Mouse (Mus musculus) limb, embryonic 13.5 days (tissue): ENCODE data around the gene Hs6st1. TPM values are rescaled to one million over a fixed set of nuclear protein-coding genes. Genes with fewer than 3 reads are reported as not detected.

ENCODE experiments used
- ATAC-seq: fragments of 200-750 bp; cut with Nextera tagmentation; 2 replicates; pipeline ENCODE4 v1.8.0; 2017; ENCODE audit warnings: low read depth, moderate number of reproducible peaks, moderate TSS enrichment; ENCODE audit not compliant: low FRiP score
- H3K27ac ChIP-seq: fragments of 300-500 bp; sonication (generic); 2 replicates; pipeline ENCODE4 v1.5.1; 2015; ENCODE audit warnings: inconsistent platforms, mild to moderate bottlenecking, moderate library complexity
- H3K27me3 ChIP-seq: fragments of 300-500 bp; sonication (generic); 2 replicates; pipeline ENCODE4 v1.6.1; 2015; ENCODE audit warnings: mild to moderate bottlenecking, inconsistent platforms
- H3K36me3 ChIP-seq: fragments of 300-500 bp; sonication (generic); 2 replicates; pipeline ENCODE4 v1.6.1; 2015; ENCODE audit warnings: inconsistent platforms, mild to moderate bottlenecking, moderate library complexity
- H3K4me1 ChIP-seq: fragments of 300-500 bp; sonication (generic); 2 replicates; pipeline ENCODE4 v1.6.1; 2015; ENCODE audit warnings: inconsistent platforms
- H3K4me2 ChIP-seq: fragments of 300-500 bp; sonication (generic); replicated peaks from 2 replicates; pipeline ENCODE4 v1.6.1; 2015; ENCODE audit warnings: inconsistent platforms, mild to moderate bottlenecking, moderate library complexity
- H3K4me3 ChIP-seq: fragments of 300-500 bp; sonication (generic); 2 replicates; pipeline ENCODE4 v1.5.1; 2015; ENCODE audit warnings: moderate library complexity, mild to moderate bottlenecking, inconsistent platforms
- H3K9ac ChIP-seq: fragments of 300-500 bp; sonication (generic); 2 replicates; pipeline ENCODE4 v1.6.1; 2015; ENCODE audit warnings: mild to moderate bottlenecking, inconsistent platforms
- H3K9me3 ChIP-seq: fragments of 300-500 bp; sonication (generic); 2 replicates; pipeline ENCODE4 v1.6.1; 2016; ENCODE audit warnings: inconsistent platforms
- WGBS: fragments of 180-500 bp; shearing (Covaris S2); methylation state at CpG from one replicate; pipeline ENCODE4 v1.1.7; 2015; 5-methylcytosine and 5-hydroxymethylcytosine counted together
- polyA plus RNA-seq: library from polyadenylated mRNA; unstranded; fragments of >200 nt; fragmentation: Nextera tagmentation; extraction: Ambion mirVana; gene quantifications from 2 replicates; pipeline ENCODE4 v1.2.1, GENCODE M21; 2015

Hs6st1 gene
- polyA plus RNA-seq, 1 experiment from 2014 or later: 5.0 TPM

DNA sequence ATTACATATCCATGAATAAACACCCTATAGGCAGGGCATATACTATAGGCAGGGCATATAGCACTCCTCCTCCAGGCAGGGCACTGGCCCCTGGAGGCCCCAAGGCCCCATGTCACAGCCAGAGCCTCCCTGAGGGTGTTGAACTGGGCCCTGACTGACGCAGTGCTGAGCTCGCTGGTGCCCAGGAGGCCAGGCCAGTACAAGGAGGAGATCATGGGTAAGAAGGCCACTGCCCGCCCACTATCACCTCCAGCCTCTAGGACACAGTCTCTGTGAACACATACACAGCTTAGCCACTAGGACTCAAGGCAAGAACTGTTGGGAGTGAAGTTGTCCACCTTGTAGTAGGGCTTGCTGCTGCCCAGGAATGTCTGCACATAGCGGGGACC is 22.5 kb downstream of the Hs6st1 start:
- Histone ChIP-seq H3K4me2 (no peak overlapping the region), H3K4me3 (no peak overlapping the region), H3K9ac (no peak overlapping the region), H3K9me3 (no peaks in the 10 kb centered on the region), H3K27me3 (no peaks in the 10 kb centered on the region), H3K36me3 (peaks cover 36% of the 10 kb centered on the region), H3K4me1 (peaks cover 36% of the 10 kb centered on the region), H3K27ac (no peak overlapping the region)
- 90% methylated on average over 4 of the region's 4 CpGs for WGBS
- no peak for ATAC-seq

DNA sequence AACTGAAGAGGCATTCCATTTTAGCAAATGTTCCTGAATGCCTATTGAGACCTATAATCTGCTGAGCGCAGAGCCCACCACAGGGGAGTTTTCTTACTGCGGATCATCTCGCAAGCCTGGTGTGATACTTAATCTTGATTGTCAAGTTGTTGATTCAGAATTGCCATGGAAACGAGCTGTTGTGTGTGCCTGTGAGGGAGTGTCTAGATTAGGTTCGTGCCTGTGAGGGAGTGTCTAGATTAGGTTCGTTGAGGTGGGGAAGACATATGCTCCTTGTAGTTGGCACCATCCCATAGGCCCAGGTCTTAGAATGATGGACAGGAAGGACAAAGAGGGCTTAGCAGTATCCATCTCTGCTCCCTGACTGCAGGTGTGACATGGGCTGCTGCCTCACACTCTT is 23.0 kb downstream of the Hs6st1 start:
- H3K27me3 ChIP-seq: no peaks in the 10 kb centered on the region
- no peak overlapping the region for H3K27ac ChIP-seq
- WGBS: 85% methylated on average over 6 of the region's 6 CpGs
- H3K36me3 ChIP-seq: peaks cover 34% of the 10 kb centered on the region
- peaks cover 36% of the 10 kb centered on the region for H3K4me1 ChIP-seq
- no peaks in the 10 kb centered on the region for H3K9me3 ChIP-seq
- no peak overlapping the region for H3K4me3 ChIP-seq
- no peak overlapping the region for H3K4me2 ChIP-seq
- no peak for ATAC-seq
- no peak overlapping the region for H3K9ac ChIP-seq

- 93% methylated on average over 8 of the region's 8 CpGs for WGBS
- H3K4me3 ChIP-seq: no peak overlapping the region
- no peak overlapping the region for H3K4me2 ChIP-seq
- H3K4me1 ChIP-seq: peaks cover 20% of the 10 kb centered on the region
- no peak overlapping the region for H3K9ac ChIP-seq
- H3K36me3 ChIP-seq: peaks cover 47% of the 10 kb centered on the region
- no peaks in the 10 kb centered on the region for H3K27me3 ChIP-seq
- no peak for ATAC-seq
- no peak overlapping the region for H3K27ac ChIP-seq
- H3K9me3 ChIP-seq: no peaks in the 10 kb centered on the region
These were observed 25.5 kb downstream of the Hs6st1 start for GRCm38 (mm10) chr1:36093741-36094140.

DNA sequence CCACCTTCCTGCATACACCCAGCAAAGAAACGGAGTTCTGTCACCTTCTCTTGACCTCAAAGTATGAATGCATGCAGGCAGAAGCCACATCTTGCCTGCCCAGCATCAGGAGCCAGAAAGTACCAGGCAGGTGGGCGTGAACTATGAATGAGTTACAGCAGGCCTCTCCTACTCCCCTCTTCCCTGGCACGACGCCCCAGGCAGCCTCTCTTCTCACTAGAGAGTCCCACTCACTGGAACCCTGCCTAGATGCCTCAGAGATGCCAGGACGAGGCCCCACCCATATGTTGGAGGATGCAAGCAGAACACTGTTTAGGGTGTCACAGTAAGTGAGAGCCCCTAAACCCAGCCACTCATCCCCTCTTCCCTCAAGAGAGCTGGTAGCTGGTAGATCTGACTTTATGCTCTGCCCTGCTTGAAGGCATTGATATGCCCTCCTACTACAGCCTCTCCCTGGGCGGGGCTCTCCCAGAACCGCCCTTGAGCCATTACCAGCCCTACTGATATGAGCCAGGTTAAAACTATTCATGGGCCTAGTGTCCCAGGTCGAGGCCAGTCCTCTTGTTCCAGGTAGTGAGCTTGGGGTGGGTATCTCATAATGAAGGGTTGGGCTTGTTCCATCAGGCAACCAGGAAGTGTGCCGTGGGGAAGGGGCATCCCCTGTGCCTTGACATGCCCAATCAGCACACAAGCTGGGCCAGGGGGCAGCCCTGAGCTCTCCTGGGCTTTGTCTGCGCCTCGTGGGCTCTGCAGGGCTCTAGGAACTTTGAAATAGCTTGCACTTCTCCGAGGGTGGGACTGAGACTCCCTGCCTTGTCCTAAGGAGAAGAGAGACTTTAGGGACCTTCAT is 27.4 kb downstream of the Hs6st1 start:
- Histone ChIP-seq H3K4me2 (no peak overlapping the region), H3K4me3 (no peak overlapping the region), H3K9ac (no peak overlapping the region), H3K36me3 (peaks cover 61% of the 10 kb centered on the region), H3K27ac (no peak overlapping the region), H3K4me1 (peaks cover 1% of the 10 kb centered on the region; the same call in 1 of the 2 replicates), H3K9me3 (no peaks in the 10 kb centered on the region), H3K27me3 (no peaks in the 10 kb centered on the region)
- WGBS: 82% methylated on average over 12 of the region's 12 CpGs
- ATAC-seq: no peak

- H3K36me3 ChIP-seq: peaks cover 76% of the 10 kb centered on the region
- no peak for ATAC-seq
- WGBS: 93% methylated on average over 4 of the region's 4 CpGs
These were observed 30.2 kb downstream of the Hs6st1 start for GRCm38 (mm10) chr1:36098432-36098831.

DNA sequence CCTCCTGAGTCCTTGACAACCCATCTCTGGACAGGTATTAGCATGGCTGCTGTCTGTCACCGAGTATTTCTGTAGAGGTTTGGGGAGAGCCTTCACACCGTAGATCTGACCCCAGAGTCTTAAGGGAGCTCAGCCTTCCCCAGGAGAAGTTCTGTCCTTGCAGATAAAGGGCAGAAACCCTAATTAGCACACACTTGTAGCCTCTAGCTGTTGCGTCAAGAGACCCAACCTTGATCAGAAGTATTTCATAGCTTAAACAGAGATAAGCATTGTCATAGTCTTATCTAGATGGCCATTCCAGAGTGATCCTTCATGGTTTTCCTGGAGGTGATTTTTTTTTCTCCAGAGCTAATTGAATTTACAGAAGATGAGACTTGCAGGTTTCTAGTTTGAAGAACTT is 32.2 kb downstream of the Hs6st1 start:
- WGBS: 89% methylated on average over 3 of the region's 3 CpGs
- Histone ChIP-seq H3K9me3 (no peaks in the 10 kb centered on the region), H3K4me3 (no peak overlapping the region), H3K27ac (no peak overlapping the region), H3K27me3 (no peaks in the 10 kb centered on the region), H3K4me2 (no peak overlapping the region), H3K4me1 (no peaks in the 10 kb centered on the region), H3K36me3 (peaks cover 77% of the 10 kb centered on the region), H3K9ac (no peak overlapping the region)
- no peak for ATAC-seq

More at GRCm38 (mm10) chr1:36098432-36098831, 30.2 kb downstream of the Hs6st1 start:
- Histone ChIP-seq H3K9me3 (no peaks in the 10 kb centered on the region), H3K27ac (no peak overlapping the region), H3K4me1 (no peaks in the 10 kb centered on the region), H3K9ac (no peak overlapping the region), H3K27me3 (no peaks in the 10 kb centered on the region), H3K4me3 (no peak overlapping the region), H3K4me2 (no peak overlapping the region)

DNA sequence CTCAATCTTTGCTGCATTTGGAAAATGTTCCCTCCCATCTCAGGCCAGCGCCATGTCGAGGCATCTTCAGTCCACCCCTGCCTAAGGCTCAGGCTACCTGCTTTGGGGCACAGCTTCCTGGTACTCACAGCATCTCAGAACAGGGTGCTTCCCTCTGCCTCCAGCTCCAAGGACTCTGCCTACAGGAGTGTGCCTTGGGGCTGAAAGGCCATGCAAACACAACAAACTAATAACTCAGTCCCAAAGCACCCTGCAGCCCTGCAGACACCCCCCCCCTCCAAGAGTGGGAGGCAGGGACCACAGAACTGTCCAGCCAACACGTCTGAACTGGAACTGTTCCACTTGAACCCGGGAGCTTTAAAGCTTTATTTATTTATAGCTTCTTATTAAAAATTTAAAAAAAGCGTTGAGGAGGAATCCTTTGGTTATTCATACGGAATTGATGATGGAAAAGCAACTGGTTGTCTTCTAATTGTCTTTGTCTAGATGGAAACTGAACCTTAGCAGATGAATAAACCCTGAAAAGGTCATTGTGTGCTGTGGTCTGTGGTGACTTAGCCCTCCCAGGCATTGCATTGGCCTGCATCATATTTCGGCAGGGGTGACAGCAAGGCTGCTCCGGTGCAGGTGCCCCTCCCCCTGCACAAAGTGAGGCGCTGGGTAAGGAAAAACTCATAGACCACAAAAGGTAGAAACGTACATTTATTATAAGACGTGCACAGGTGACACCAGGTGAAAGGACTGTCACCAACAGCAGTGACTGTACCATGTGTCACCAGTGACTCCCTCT is 37.9 kb downstream of the Hs6st1 start:
- H3K4me1 ChIP-seq: no peaks in the 10 kb centered on the region
- no peak overlapping the region for H3K4me3 ChIP-seq
- 85% methylated on average over 11 of the region's 11 CpGs for WGBS
- H3K36me3 ChIP-seq: peaks cover 58% of the 10 kb centered on the region
- no peaks in the 10 kb centered on the region for H3K9me3 ChIP-seq
- no peak for ATAC-seq
- H3K27ac ChIP-seq: no peak overlapping the region
- no peaks in the 10 kb centered on the region for H3K27me3 ChIP-seq
- no peak overlapping the region for H3K9ac ChIP-seq
- no peak overlapping the region for H3K4me2 ChIP-seq

DNA sequence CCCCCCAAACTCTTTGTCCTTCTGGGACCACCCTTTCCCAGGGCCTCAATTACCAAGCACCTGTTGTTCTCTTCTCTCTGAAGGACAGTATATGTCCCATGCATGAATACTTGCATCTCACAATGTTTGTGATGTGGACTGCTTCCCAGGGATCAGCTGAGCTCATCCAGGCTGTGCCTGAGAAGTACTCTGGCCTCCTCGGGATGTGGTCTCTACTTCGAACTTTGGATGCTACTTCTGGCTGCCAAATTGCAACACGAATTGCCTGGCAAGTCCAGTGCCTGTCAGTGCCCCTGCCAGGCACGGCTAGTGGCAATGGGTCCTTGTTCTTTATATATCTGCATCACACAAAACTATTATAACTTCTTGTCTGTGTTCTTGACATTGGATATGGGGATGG is 41.8 kb downstream of the Hs6st1 start:
- Histone ChIP-seq H3K4me2 (no peak overlapping the region), H3K36me3 (peaks cover 19% of the 10 kb centered on the region), H3K4me3 (no peak overlapping the region), H3K27me3 (no peaks in the 10 kb centered on the region), H3K27ac (no peak overlapping the region), H3K9ac (no peak overlapping the region), H3K9me3 (no peaks in the 10 kb centered on the region), H3K4me1 (no peaks in the 10 kb centered on the region)
- no peak for ATAC-seq
- WGBS: 81% methylated on average over 4 of the region's 4 CpGs

- H3K27ac ChIP-seq: no peak overlapping the region
These were observed 44.5 kb downstream of the Hs6st1 start for GRCm38 (mm10) chr1:36112665-36113064.

DNA sequence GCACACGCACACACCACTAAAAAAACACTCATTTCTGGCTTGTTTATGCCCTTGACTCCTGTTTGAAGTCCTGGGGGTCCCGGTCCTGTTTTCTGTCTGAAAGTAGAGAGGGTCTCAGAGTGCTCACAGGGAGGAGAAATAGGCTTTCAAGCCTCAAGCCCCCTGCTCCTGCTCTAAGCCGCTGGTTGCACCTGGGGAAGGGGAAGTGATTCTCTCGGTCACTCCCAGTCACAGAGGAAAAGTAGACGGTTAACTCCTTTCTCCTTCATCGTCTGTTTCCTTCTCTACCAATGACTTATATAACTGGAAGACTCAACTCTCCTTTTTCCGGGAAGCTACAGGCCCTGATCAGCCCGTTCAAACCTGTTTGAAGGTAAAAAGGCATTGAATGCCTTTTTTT is 45.5 kb downstream of the Hs6st1 start:
- Histone ChIP-seq H3K4me1 (no peaks in the 10 kb centered on the region), H3K9ac (no peak overlapping the region), H3K4me3 (no peak overlapping the region), H3K4me2 (no peak overlapping the region), H3K27me3 (no peaks in the 10 kb centered on the region), H3K36me3 (no peaks in the 10 kb centered on the region), H3K27ac (no peak overlapping the region), H3K9me3 (no peaks in the 10 kb centered on the region)
- ATAC-seq: no peak
- WGBS: 79% methylated on average over 8 of the region's 8 CpGs

More at GRCm38 (mm10) chr1:36112665-36113064, 44.5 kb downstream of the Hs6st1 start:
- Histone ChIP-seq H3K4me1 (no peaks in the 10 kb centered on the region), H3K4me2 (no peak overlapping the region), H3K9ac (no peak overlapping the region), H3K27me3 (no peaks in the 10 kb centered on the region), H3K36me3 (no peaks in the 10 kb centered on the region), H3K4me3 (no peak overlapping the region), H3K9me3 (no peaks in the 10 kb centered on the region)
- 84% methylated on average over 3 of the region's 3 CpGs for WGBS
- ATAC-seq: no peak

DNA sequence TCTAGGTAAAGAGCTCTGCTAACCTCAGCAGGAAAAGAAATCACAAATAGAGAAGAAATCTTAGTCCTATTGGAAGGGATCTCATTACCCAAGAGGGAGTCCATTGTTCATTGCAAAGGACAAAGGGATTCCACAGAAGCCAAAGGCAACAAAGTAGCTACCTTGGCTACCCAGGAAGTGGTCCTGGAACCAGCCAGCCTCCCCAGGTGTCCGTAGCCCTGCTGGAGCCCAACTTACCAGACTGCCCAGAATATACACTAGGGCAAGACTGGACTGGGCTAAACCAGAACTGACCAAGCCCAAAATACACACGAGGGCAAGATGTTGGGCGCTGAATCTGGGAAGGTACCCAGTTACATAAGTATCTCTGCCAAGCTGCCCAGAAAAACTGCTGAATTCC is 46.6 kb downstream of the Hs6st1 start:
- no peaks in the 10 kb centered on the region for H3K27me3 ChIP-seq
- no peaks in the 10 kb centered on the region for H3K9me3 ChIP-seq
- 87% methylated on average over 3 of the region's 3 CpGs for WGBS

DNA sequence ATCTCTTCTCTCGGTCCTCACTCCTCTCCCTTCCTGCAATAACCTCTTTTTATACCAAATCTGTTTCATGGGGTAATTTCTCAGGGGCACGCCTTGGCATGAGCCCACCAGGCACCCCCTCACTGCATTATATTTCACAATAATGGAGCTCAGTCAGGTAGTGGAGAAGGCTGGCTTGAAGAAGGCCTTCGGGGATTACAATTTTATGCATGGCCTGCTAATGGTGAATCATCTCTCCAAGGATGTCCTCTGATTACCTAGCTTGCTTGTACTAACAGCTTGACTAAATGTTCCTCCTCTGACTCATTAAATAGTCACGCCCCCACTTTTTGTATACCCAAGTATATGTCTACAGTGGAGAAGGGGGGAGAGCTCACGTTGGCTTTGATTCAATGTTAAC is 48.3 kb downstream of the Hs6st1 start:
- no peak for ATAC-seq
- no peaks in the 10 kb centered on the region for H3K27me3 ChIP-seq

More for the DNA sequence above, 46.6 kb downstream of the Hs6st1 start:
- ATAC-seq: no peak
- H3K36me3 ChIP-seq: no peaks in the 10 kb centered on the region
- no peaks in the 10 kb centered on the region for H3K4me1 ChIP-seq
- no peak overlapping the region for H3K4me2 ChIP-seq
- no peak overlapping the region for H3K27ac ChIP-seq
- H3K9ac ChIP-seq: no peak overlapping the region
- H3K4me3 ChIP-seq: no peak overlapping the region

More for the DNA sequence above, 48.3 kb downstream of the Hs6st1 start:
- H3K4me1 ChIP-seq: no peaks in the 10 kb centered on the region
- H3K4me3 ChIP-seq: no peak overlapping the region
- WGBS: 67% methylated on average over 5 of the region's 5 CpGs
- no peak overlapping the region for H3K4me2 ChIP-seq
- H3K36me3 ChIP-seq: no peaks in the 10 kb centered on the region
- no peak overlapping the region for H3K9ac ChIP-seq
- no peaks in the 10 kb centered on the region for H3K9me3 ChIP-seq
- H3K27ac ChIP-seq: no peak overlapping the region
